Mouse (Mus musculus): Measurements from ENCODE around the gene Gm1043.

The Gm1043 gene

GRCm38 (mm10) chr5:37085241-37085640 is at the start of gene Gm1043:
Gene Gm1043, plus strand, starts transcription at chr5:37085370.
- DNase-seq (ENCODE audit: low read depth, low spot score), result no peak

- DNase-seq (ENCODE audit: low read depth, low spot score), result no peak
Measured at GRCm38 (mm10) chr5:37035896-37036295, 49.3 kb upstream of the Gm1043 start.

GRCm38 (mm10) chr5:37036884-37037283 is 48.3 kb upstream of the Gm1043 start:
- DNase-seq (ENCODE audit: low read depth, low spot score), result no peak

DNA sequence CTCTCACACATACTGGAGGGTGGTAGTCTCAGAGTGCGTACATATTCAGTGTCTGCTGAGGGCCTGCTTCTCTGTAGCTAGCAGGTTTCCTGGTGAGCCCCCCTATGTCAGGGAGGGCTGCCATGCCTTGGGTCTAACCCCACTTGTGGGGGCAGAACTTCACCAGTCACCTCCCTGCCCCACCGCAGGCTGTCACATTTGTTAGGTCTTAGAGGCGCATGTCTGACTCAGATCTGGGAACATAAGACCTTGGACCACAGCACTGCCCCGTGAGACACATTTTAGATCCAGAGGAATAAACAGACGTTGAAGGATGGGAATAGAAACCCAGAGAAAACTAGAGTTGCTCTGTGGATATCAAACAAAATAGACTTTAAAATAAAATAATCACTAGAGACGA is 45.3 kb upstream of the Gm1043 start:
- DNase-seq (ENCODE audit: low read depth, low spot score), result no peak

DNA sequence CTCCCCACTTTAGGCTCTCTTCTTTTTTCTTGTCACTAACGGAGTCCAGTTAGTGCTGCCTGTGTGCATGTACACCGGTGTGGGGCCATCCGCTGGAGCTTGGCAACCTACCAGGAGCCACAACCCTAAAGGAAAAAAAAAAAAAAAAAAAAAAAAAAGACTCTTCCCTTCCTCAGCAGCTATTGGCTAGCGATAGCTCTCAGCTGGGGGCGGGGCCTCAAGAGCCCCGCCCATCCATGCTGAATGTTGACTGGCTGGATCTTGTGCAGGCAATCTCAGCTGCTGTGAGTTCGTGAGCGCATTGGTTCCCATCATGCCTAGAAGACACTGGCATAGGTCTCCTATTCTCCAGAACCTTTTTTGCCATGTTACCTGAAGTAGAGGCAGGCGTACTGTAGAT is 44.5 kb upstream of the Gm1043 start:
- no peak for DNase-seq (ENCODE audit: low read depth, low spot score)

- no peak for DNase-seq (ENCODE audit: low read depth, low spot score)
Measured at GRCm38 (mm10) chr5:37041651-37042050, 43.5 kb upstream of the Gm1043 start.

DNA sequence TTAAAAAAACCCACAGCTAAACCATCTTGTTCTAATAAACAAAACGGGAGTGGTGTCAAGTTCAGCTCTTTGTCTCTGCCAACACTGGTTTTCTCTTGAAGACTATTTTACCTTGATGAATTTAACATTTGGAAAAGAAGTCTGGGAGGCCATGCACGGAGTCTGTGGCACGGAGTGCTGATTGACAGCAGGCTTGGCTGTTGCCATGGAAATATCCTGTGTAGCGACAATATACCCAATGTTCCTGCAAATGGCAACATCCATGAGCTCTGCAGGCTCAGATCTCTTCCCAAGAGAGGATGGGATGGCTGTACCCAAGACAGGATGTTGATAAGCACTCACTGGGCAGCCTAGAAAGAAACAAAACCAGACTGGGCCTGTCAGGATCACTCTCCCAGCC is 42.2 kb upstream of the Gm1043 start:
- no peak for DNase-seq (ENCODE audit: low read depth, low spot score)

DNA sequence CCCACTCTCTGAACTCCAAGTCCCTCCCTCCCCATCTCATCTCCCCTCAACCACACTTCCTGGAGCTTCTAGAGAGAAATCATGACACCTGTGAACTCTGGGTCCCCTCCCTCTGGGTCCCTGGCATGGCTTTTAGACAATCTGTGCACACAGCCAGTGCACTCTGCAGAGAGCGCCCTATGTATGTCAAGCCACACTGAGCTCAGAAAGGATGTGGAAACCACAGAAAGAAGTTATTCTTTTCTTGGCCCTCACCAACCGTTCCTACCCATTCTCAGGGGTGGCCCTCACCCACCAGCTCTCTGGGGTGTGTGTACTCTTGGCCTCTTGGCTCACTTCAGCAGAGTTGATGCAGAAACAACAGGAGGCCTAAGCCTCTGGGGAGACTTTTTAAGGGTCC is 40.4 kb upstream of the Gm1043 start:
- DNase-seq (ENCODE audit: low read depth, low spot score), result no peak

DNA sequence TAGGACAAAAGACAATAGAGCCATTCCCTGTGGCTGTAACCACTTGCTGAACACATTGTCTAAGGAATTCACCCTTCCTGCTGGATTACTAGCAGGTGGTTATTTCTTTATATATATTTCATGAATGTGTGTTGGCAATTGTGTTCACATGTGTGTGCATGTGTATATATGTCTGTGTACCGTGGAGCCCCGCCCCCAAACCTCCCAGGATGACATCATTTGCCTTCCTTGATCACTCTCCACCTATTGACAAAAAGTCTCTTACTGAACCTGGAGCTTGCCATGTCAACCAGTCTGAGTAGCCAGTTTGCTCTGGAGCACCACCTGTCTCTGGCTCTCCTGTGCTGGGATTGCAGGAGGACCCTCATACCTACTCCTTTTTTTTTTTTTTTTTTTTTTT is 39.6 kb upstream of the Gm1043 start:
- DNase-seq (ENCODE audit: low read depth, low spot score), result no peak

- no peak for DNase-seq (ENCODE audit: low read depth, low spot score)
Measured at GRCm38 (mm10) chr5:37046791-37047190, 38.4 kb upstream of the Gm1043 start.

DNA sequence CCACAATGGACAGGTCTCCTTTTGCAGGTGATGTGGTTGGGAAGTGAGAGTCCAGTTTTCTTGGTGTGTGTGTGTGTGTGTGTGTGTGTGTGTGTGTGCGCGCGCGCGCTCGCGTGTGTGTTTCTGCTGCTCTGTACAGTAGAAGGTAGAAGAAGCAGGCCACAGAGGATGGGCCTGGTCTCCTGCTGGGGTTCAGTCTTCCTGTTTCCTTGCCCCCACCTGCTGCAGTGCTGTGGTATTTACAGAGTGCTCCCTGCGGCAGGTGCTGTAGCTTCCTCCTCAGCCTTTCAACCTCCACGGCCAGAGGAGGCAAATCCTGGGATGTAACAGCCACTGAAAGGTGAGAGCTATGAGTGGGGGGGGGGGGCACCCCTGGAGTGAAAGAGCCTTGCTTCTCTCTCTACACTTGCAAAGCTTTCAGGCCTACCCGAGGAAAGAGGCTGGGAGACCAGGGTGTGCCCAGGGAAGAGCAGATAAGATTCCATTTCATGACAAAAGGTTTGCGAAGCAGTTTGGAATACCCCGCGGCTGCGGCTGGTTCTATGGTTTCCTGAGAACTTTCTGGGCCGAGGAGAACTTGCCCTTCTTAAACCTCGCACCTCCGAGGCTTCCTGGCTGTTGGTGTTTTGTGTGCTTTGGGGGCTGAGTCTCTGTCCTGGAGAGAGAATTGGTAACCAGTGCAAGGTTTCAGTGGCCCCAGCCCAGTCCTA is 37.8 kb upstream of the Gm1043 start:
- no peak for DNase-seq (ENCODE audit: low read depth, low spot score)

GRCm38 (mm10) chr5:37047992-37048391 is 37.2 kb upstream of the Gm1043 start:
- no peak for DNase-seq (ENCODE audit: low read depth, low spot score)

DNA sequence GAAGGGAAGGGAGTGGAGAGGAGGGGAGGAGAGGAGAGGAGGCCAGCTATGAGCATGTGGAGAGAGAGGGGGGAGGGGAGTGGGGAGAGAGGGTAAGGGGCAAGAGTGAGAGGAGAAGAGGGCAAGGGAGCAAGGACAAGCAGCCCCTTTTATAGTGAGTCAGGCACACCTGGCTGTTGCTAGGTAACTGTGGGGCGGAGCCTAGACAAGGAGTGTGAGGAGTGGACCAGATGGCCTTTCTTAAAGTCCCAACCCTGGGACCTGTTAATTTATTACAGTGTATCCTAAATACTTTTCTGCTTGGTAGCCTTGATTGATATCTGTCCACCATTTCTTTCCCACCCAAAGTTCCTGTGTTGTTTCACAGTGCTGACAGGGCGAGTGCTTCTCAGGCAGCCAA is 36.1 kb upstream of the Gm1043 start:
- no peak for DNase-seq (ENCODE audit: low read depth, low spot score)

- DNase-seq (ENCODE audit: low read depth, low spot score), result no peak
Measured at GRCm38 (mm10) chr5:37050521-37051373, 34.4 kb upstream of the Gm1043 start.

DNA sequence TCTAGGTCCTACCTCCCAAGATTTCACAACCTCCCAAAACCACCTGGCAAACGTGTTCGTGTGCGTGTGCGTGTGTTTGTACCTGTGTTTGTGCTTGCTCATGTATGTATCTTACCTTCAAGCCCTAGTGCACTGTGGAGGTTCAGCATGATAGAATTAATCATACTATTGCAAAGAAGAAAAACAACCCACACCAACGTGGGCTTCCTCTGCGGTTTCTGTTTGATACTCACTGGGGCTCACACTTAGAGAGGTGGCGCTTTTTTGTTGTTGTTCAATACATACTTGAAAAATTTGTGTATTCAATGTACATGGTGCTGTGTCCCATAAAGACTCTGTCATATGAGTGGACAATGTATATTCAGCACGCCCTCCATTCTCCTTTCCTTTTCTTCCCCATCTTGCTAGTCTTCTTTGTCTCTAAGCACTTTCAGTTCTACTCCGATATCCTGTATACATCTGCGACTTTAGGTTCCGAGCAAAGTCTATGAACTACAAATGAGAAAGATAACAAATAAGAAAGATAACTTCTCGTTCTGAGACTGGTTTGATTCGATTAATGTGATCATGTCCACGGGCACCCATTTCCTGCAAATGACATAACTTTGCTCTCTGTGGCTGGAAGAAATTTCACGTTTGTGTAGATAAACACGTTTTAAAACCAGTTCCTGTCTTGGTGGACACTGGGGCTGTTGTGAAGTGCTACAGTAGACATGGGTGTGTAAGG is 33.6 kb upstream of the Gm1043 start:
- DNase-seq (ENCODE audit: low read depth, low spot score), result no peak

DNA sequence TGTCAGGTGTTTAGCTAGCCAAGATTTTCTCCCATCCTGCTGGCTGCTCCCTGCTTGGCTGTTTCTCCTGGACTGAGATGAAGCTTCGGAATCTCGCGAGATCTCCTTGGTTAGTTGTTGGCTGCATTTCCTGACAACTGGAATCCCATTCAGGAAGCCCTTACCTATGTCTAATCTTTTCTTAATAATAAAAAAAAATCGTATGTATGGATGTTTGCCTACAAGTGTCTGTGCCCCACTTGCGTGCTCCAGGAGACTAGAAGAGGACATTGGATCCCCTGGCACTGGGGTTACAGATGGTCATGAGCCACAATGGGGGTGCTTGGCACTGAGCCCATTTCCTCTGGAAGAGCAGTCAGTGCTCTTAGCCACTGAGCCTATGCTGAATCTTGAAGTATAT is 32.3 kb upstream of the Gm1043 start:
- no peak for DNase-seq (ENCODE audit: low read depth, low spot score)

DNA sequence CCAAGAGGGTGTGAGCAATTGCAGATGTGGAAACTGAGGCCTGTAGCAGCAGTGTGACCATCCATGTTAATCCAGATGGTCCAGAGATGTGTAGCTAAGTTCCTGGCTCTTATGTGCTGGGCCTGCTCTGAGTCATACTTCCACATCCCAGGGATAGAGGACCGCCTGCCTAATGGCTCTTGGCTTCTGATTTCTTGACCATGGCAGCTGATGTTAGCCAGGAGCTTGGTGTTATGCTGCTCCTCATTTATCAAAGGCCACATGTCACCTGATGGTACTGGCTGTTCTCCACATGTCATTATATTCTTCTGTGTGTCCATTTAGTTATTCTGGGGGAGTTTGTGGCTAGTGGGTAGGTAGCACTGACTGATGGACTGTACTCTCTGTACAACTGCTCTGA is 29.4 kb upstream of the Gm1043 start:
- DNase-seq (ENCODE audit: low read depth, low spot score), result no peak

GRCm38 (mm10) chr5:37056471-37056870 is 28.7 kb upstream of the Gm1043 start:
- DNase-seq (ENCODE audit: low read depth, low spot score), result no peak

GRCm38 (mm10) chr5:37061612-37062011 is 23.6 kb upstream of the Gm1043 start:
- DNase-seq (ENCODE audit: low read depth, low spot score), result no peak

DNA sequence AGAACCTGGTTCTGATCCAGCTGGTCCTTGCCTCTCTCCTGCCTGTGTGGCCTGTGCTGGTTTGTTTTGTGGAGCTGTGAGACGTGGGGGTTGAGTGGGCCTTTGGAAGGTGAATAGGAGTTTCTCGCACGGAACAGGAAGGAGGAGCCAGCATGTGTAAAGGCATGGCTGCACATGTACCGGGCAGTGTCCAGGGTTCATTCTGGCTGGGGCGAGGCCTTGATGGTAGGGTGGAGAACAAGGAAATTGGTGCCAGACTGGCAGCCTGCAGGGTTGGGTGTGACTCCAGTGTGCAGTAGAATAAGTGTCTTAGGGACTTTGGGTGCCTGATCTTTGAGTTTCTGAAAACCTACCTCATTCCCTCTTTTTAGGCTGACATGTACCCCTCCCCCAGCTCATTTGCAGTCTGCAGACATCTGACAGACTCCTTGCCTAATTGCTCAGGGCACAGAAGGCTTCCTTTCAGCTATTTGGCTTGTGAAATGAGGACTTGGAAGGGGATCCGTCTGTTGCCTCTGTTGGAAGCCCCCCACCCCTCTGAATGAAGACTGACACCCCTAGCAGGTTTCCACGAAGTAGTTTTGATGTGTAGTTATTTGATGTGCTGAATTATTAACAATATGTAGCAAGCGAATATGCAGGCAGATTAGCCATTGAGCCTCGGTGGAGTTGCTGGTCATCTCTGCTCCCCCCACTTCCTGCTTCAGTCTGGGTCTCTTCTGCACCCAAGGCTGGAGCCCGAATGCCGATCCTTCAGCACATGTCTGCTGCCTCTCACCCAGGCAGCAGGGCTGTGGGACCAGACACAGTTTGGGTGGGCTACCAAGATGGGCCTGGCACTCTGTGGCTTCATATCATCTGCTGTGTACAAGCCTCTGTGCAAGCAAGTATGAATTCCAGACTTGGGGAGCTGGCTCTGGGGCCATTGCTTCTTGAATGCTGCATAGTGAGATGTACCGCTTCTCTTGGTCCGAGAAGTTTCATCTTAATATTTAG is 20.4 kb upstream of the Gm1043 start:
- DNase-seq (ENCODE audit: low read depth, low spot score), result no peak

Measured in WW6 (cell line).